Mouse (Mus musculus): Measurements from ENCODE around the gene Ndufab1.

- TF ChIP-seq TAL1 (IDR thresholded peaks at IDR 0.05; ENCODE audit: low read length): no peak
- peak; percentile 94 to 99 for TF ChIP-seq POLR2A (IDR thresholded peaks at IDR 0.05; ENCODE audit: control insufficient read depth in 1 of 2, insufficient read depth in 1 of 2, low read depth in 1 of 2, low read length in 2 of 2, poor library complexity in 1 of 2)
- no peak for TF ChIP-seq UBTF (IDR thresholded peaks at IDR 0.05; ENCODE audit: borderline replicate concordance, insufficient read depth, low read depth, low read length)
- no peak for TF ChIP-seq RAD21 (IDR thresholded peaks at IDR 0.05; ENCODE audit: low read depth, low read length)
- peak; percentile 92; the same call in 1 of the 2 replicates for TF ChIP-seq KAT2A (conservative IDR thresholded peaks at IDR 0.05; ENCODE audit: low read depth, low read length)
Measured at GRCm38 (mm10) chr7:122132497-122133337, 31.0 kb upstream of the Ndufab1 start, which contains the start of the genes Palb2 and Dctn5.
